Mouse (Mus musculus): Measurements from ENCODE around the gene Trpv1.

The Trpv1 gene

GRCm38 (mm10) chr11:73236731-73237130, 2.6 kb downstream of the Trpv1 start:
- DNase-seq: no peak

GRCm38 (mm10) chr11:73242199-73242598, 8.1 kb downstream of the Trpv1 start:
- no peak for DNase-seq

GRCm38 (mm10) chr11:73242777-73243176, 8.7 kb downstream of the Trpv1 start:
- DNase-seq: no peak

GRCm38 (mm10) chr11:73257362-73257945, 23.4 kb downstream of the Trpv1 start:
- no peak for DNase-seq

GRCm38 (mm10) chr11:73258664-73259063, 24.6 kb downstream of the Trpv1 start:
- DNase-seq: no peak

- DNase-seq: no peak
These were observed 26.4 kb downstream of the Trpv1 start for GRCm38 (mm10) chr11:73260457-73260856.

- no peak for DNase-seq
These were observed 27.3 kb downstream of the Trpv1 start for GRCm38 (mm10) chr11:73261385-73261784.

- no peak for DNase-seq
These were observed 33.2 kb downstream of the Trpv1 start, which contains the start of gene Trpv3 for GRCm38 (mm10) chr11:73267267-73267666. TSS of gene Trpv3 (plus strand) at chr11:73267388.

- no peak for DNase-seq
These were observed 40.7 kb downstream of the Trpv1 start for GRCm38 (mm10) chr11:73274821-73275220.

- DNase-seq: no peak
These were observed 46.6 kb downstream of the Trpv1 start for GRCm38 (mm10) chr11:73280710-73281109.

- DNase-seq: peak; percentile 36 to 58
These were observed 47.5 kb downstream of the Trpv1 start for GRCm38 (mm10) chr11:73281528-73282027.

GRCm38 (mm10) chr11:73283369-73283768, 49.3 kb downstream of the Trpv1 start:
- peak in 1 of 2 experiments; percentile 16 for DNase-seq

- peak; percentile 33 to 54 for DNase-seq
These were observed 49.8 kb downstream of the Trpv1 start for GRCm38 (mm10) chr11:73283926-73284325.

- no peak for DNase-seq
These were observed 50.3 kb downstream of the Trpv1 start for GRCm38 (mm10) chr11:73284351-73284750.

GRCm38 (mm10) chr11:73289621-73290020, 55.5 kb downstream of the Trpv1 start:
- no peak for DNase-seq

- DNase-seq: no peak
These were observed 69.0 kb downstream of the Trpv1 start for GRCm38 (mm10) chr11:73303123-73303522.

Measured in lung, adult 18-20 months (tissue).